Mouse (Mus musculus): ENCODE data around the gene Gm5294. TPM values are rescaled to one million over a fixed set of nuclear protein-coding genes. Genes with fewer than 3 reads are reported as not detected.

Gm5294 gene
- polyA plus RNA-seq, 1 experiment, result not detected

GRCm38 (mm10) chr5:138865637-138866036 lies 45.8 kb downstream of the Gm5294 start:
- no peak for TF ChIP-seq GATA1 (IDR thresholded peaks at IDR 0.05; ENCODE audit: low read length)

Other genes starting within 250 kb of the Gm5294 start
- gene Zfp68, start 200.3 kb upstream of the Gm5294 start, polyA plus RNA-seq (2012), result 0.73 and 0.91 TPM in 2 replicates
- gene A430033K04Rik, start 197.2 kb upstream of the Gm5294 start, polyA plus RNA-seq (2012), result 0.36 and 0.68 TPM in 2 replicates
- gene Fam20c, start 65.6 kb upstream of the Gm5294 start, polyA plus RNA-seq (2012), result 0.01 TPM in 1 of 2 replicates, not detected in the other
- not detected in 2 replicates for gene Pdgfa, start 177.3 kb downstream of the Gm5294 start, polyA plus RNA-seq (2012)